Mouse (Mus musculus): ENCODE data around the gene Kcnmb2.

DNA sequence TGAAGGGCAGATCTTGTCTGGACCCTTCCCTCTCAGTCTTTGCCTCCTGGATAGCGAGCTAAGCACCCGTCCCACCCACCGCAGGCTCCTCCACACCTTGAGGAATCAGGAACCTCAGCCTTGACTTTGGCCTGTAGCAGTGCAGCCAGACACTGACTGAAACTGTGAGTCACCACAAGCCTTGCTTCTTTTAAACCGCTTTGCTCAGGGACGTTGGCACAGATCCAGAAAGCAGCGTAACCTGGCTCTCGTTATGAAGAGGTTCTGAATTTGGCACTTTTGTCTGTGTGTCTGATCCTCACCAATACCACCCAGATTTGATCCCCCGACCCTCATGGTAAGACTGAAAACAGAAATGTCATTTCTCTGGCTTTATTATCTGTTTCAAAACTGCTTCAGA, 171.6 kb downstream of the Kcnmb2 start:
- TF ChIP-seq CTCF (IDR thresholded peaks at IDR 0.05) (no peak), EP300 (IDR thresholded peaks at IDR 0.05) (no peak)

All from lung, postnatal 0 days (tissue).